Mouse (Mus musculus) forebrain, embryonic 14.5 days (tissue): Measurements from ENCODE around the gene Mier3. TPM values are rescaled to one million over a fixed set of nuclear protein-coding genes. Genes with fewer than 3 reads are reported as not detected.

Experiments used
- ATAC-seq: fragments of 200-750 bp; cut with Nextera tagmentation; 2 replicates; pipeline ENCODE4 v1.8.0; 2017; ENCODE audit warnings: mild to moderate bottlenecking, moderate library complexity
- DNase-seq: peaks from one replicate; pipeline ENCODE4 v3.0.0-alpha.2; 2015; ENCODE audit warnings: low spot score
- H3K27ac ChIP-seq: fragments of 300-500 bp; sonication (generic); 2 replicates; pipeline ENCODE4 v1.5.1; 2014; ENCODE audit warnings: low read depth, mild to moderate bottlenecking, control low read depth, low read length, moderate library complexity
- H3K27me3 ChIP-seq: fragments of 300-500 bp; sonication (generic); replicated peaks from 2 replicates; pipeline ENCODE4 v1.6.1; 2014; ENCODE audit warnings: low read length, control low read depth, mixed read lengths; ENCODE audit not compliant: control insufficient read depth, insufficient read depth
- H3K36me3 ChIP-seq: fragments of 300-500 bp; sonication (generic); 2 replicates; pipeline ENCODE4 v1.6.1; 2014; ENCODE audit warnings: low read length, control low read depth; ENCODE audit not compliant: control insufficient read depth, insufficient read depth
- H3K4me1 ChIP-seq: fragments of 300-500 bp; sonication (generic); 2 replicates; pipeline ENCODE4 v1.6.1; 2014; ENCODE audit warnings: antibody characterized with exemption, low read length, control low read depth; ENCODE audit not compliant: control insufficient read depth, insufficient read depth
- H3K4me2 ChIP-seq: fragments of 300-500 bp; sonication (generic); 2 replicates; pipeline ENCODE4 v1.6.1; 2014; ENCODE audit warnings: mild to moderate bottlenecking, control low read depth, low read length
- H3K4me3 ChIP-seq: fragments of 300-500 bp; sonication (generic); 2 replicates; pipeline ENCODE4 v1.5.1; 2014; ENCODE audit warnings: low read depth, low read length, control low read depth
- H3K9ac ChIP-seq: fragments of 300-500 bp; sonication (generic); 2 replicates; pipeline ENCODE4 v1.6.1; 2014; ENCODE audit warnings: mild to moderate bottlenecking, low read length, control low read depth, moderate library complexity
- H3K9me3 ChIP-seq: fragments of 300-500 bp; sonication (generic); replicated peaks from 2 replicates; pipeline ENCODE4 v1.6.1; 2016; ENCODE audit warnings: low read length, control low read depth, mixed read lengths; ENCODE audit not compliant: control insufficient read depth
- WGBS: fragments of 180-500 bp; shearing (Covaris S2); extraction: QIAGEN DNeasy Blood & Tissue Kit; methylation state at CpG from one replicate; pipeline ENCODE4 v1.1.7; 2014; 5-methylcytosine and 5-hydroxymethylcytosine counted together
- polyA plus RNA-seq: library from polyadenylated mRNA; unstranded; fragments of >200 nt; fragmentation: Nextera tagmentation; extraction: Ambion mirVana; gene quantifications from 2 replicates; pipeline ENCODE4 v1.2.1, GENCODE M21; 2014

Gene Mier3
- polyA plus RNA-seq, 1 experiment from 2014 or later = 22.2 TPM

- Histone ChIP-seq H3K36me3 (no peaks in the 10 kb centered on the region), H3K4me3 (peak overlapping the region; percentile 68), H3K27ac (peak overlapping the region; percentile 33; the same call in 1 of the 2 replicates), H3K4me2 (peak overlapping the region; percentile 75), H3K4me1 (no peaks in the 10 kb centered on the region), H3K9ac (peak overlapping the region; percentile 62), H3K27me3 (no peaks in the 10 kb centered on the region), H3K9me3 (peaks cover 8% of the 10 kb centered on the region; the same call in 1 of the 2 replicates)
- ATAC-seq = peak; percentile 99
- DNase-seq = peak; percentile 98
- WGBS = under 1% methylated on average over 65 of the region's 65 CpGs
These were observed 44.6 kb downstream of the Mier3 start for GRCm38 (mm10) chr13:111725165-111726077.

GRCm38 (mm10) chr13:111726898-111727297 lies 46.1 kb downstream of the Mier3 start:
- no peak overlapping the region for H3K9ac ChIP-seq
- ATAC-seq = no peak
- DNase-seq = no peak
- H3K27ac ChIP-seq = no peak overlapping the region
- WGBS = 92% methylated on average over 5 of the region's 5 CpGs
- H3K4me2 ChIP-seq = no peak overlapping the region
- H3K4me3 ChIP-seq = no peak overlapping the region
- H3K9me3 ChIP-seq = peaks cover 8% of the 10 kb centered on the region; the same call in 1 of the 2 replicates
- no peaks in the 10 kb centered on the region for H3K27me3 ChIP-seq
- H3K36me3 ChIP-seq = no peaks in the 10 kb centered on the region
- H3K4me1 ChIP-seq = no peaks in the 10 kb centered on the region

- Histone ChIP-seq H3K4me1 (no peaks in the 10 kb centered on the region), H3K9ac (no peak overlapping the region), H3K4me2 (no peak overlapping the region), H3K27me3 (no peaks in the 10 kb centered on the region), H3K27ac (no peak overlapping the region), H3K9me3 (no peaks in the 10 kb centered on the region), H3K36me3 (no peaks in the 10 kb centered on the region), H3K4me3 (no peak overlapping the region)
- WGBS = 81% methylated on average over 7 of the region's 7 CpGs
- ATAC-seq (no peak), DNase-seq (no peak)
These were observed 60.6 kb downstream of the Mier3 start for GRCm38 (mm10) chr13:111741204-111741990.

GRCm38 (mm10) chr13:111741991-111742615 lies 61.3 kb downstream of the Mier3 start:
- peak; percentile 55; the same call in 1 of the 2 replicates for ATAC-seq
- Histone ChIP-seq H3K36me3 (no peaks in the 10 kb centered on the region), H3K27me3 (no peaks in the 10 kb centered on the region)

GRCm38 (mm10) chr13:111744233-111745000 lies 63.6 kb downstream of the Mier3 start:
- Histone ChIP-seq H3K4me3 (no peak overlapping the region), H3K4me2 (no peak overlapping the region), H3K9ac (no peak overlapping the region), H3K4me1 (no peaks in the 10 kb centered on the region), H3K27ac (no peak overlapping the region), H3K27me3 (no peaks in the 10 kb centered on the region), H3K9me3 (no peaks in the 10 kb centered on the region), H3K36me3 (peaks cover 7% of the 10 kb centered on the region; the same call in 1 of the 2 replicates)
- DNase-seq (no peak), ATAC-seq (no peak)
- 85% methylated on average over 6 of the region's 6 CpGs for WGBS

More at GRCm38 (mm10) chr13:111741991-111742615, 61.3 kb downstream of the Mier3 start:
- no peaks in the 10 kb centered on the region for H3K9me3 ChIP-seq
- DNase-seq = peak; percentile 85
- H3K4me2 ChIP-seq = no peak overlapping the region
- no peak overlapping the region for H3K4me3 ChIP-seq
- H3K9ac ChIP-seq = no peak overlapping the region
- no peak overlapping the region for H3K27ac ChIP-seq
- H3K4me1 ChIP-seq = no peaks in the 10 kb centered on the region
- 63% methylated on average over 6 of the region's 6 CpGs for WGBS

- no peak overlapping the region for H3K9ac ChIP-seq
- no peak for ATAC-seq
- DNase-seq = no peak
- peaks cover 12% of the 10 kb centered on the region; the same call in 1 of the 2 replicates for H3K36me3 ChIP-seq
- no peaks in the 10 kb centered on the region for H3K27me3 ChIP-seq
- H3K9me3 ChIP-seq = no peaks in the 10 kb centered on the region
- WGBS = 75% methylated on average over 7 of the region's 7 CpGs
- H3K27ac ChIP-seq = no peak overlapping the region
- no peak overlapping the region for H3K4me3 ChIP-seq
- H3K4me2 ChIP-seq = no peak overlapping the region
- no peaks in the 10 kb centered on the region for H3K4me1 ChIP-seq
These were observed 64.4 kb downstream of the Mier3 start for GRCm38 (mm10) chr13:111745216-111745615.

GRCm38 (mm10) chr13:111746831-111747230 lies 66.1 kb downstream of the Mier3 start:
- Histone ChIP-seq H3K4me3 (no peak overlapping the region), H3K9me3 (no peaks in the 10 kb centered on the region), H3K9ac (no peak overlapping the region), H3K36me3 (peaks cover 25% of the 10 kb centered on the region), H3K27ac (no peak overlapping the region), H3K4me2 (no peak overlapping the region), H3K4me1 (no peaks in the 10 kb centered on the region), H3K27me3 (no peaks in the 10 kb centered on the region)
- ATAC-seq (no peak), DNase-seq (no peak)
- 94% methylated on average over 5 of the region's 5 CpGs for WGBS
